Mouse (Mus musculus) stomach, postnatal 0 days (tissue): ENCODE data around the gene Cemip. TPM values are rescaled to one million over a fixed set of nuclear protein-coding genes. Genes with fewer than 3 reads are reported as not detected.

Experiments
- ATAC-seq: fragments of 200-750 bp; cut with Nextera tagmentation; 2 replicates; pipeline ENCODE4 v1.8.0; 2017; ENCODE audit not compliant: low FRiP score, low TSS enrichment
- DNase-seq: peaks from one replicate; pipeline ENCODE4 v3.0.0-alpha.2; 2016; ENCODE audit warnings: low spot score
- H3K27ac ChIP-seq: fragments of 300-500 bp; sonication (generic); replicated peaks from 2 replicates; pipeline ENCODE4 v1.5.1; 2014; ENCODE audit warnings: mild to moderate bottlenecking, control low read depth
- H3K27me3 ChIP-seq: fragments of 300-500 bp; sonication (generic); 2 replicates; pipeline ENCODE4 v1.6.1; 2014; ENCODE audit warnings: low read length; ENCODE audit not compliant: control insufficient read depth, insufficient read depth
- H3K36me3 ChIP-seq: fragments of 300-500 bp; sonication (generic); 2 replicates; pipeline ENCODE4 v1.6.1; 2014; ENCODE audit warnings: low read length, mixed read lengths; ENCODE audit not compliant: control insufficient read depth, insufficient read depth
- H3K4me1 ChIP-seq: fragments of 300-500 bp; sonication (generic); replicated peaks from 2 replicates; pipeline ENCODE4 v1.6.1; 2014; ENCODE audit warnings: antibody characterized with exemption; ENCODE audit not compliant: control insufficient read depth, insufficient read depth
- H3K4me2 ChIP-seq: fragments of 300-500 bp; sonication (generic); replicated peaks from 2 replicates; pipeline ENCODE4 v1.6.1; 2014; ENCODE audit warnings: low read depth, mild to moderate bottlenecking, control low read depth, moderate library complexity
- H3K4me3 ChIP-seq: fragments of 300-500 bp; sonication (generic); 2 replicates; pipeline ENCODE4 v1.5.1; 2014; ENCODE audit warnings: low read depth, low read length, control low read depth
- H3K9ac ChIP-seq: fragments of 300-500 bp; sonication (generic); 2 replicates; pipeline ENCODE4 v1.6.1; 2014; ENCODE audit warnings: mild to moderate bottlenecking, low read length, control low read depth, mixed read lengths
- H3K9me3 ChIP-seq: fragments of 300-500 bp; sonication (generic); 2 replicates; pipeline ENCODE4 v1.6.1; 2016; ENCODE audit warnings: low read length; ENCODE audit not compliant: control insufficient read depth
- CTCF ChIP-seq: IDR thresholded peaks from 2 replicates; pipeline ENCODE4 v1.5.1; 2016; ENCODE audit warnings: antibody characterized with exemption, low read depth, mild to moderate bottlenecking, moderate library complexity
- EP300 ChIP-seq: optimal IDR thresholded peaks from 2 replicates; pipeline ENCODE3; 2016; ENCODE audit warnings: antibody characterized with exemption
- WGBS: fragments of 180-500 bp; shearing (Covaris S2); extraction: QIAGEN DNeasy Blood & Tissue Kit; methylation state at CpG from one replicate; pipeline ENCODE4 v1.1.7; 2014; 5-methylcytosine and 5-hydroxymethylcytosine counted together
- polyA plus RNA-seq: library from polyadenylated mRNA; unstranded; fragments of >200 nt; fragmentation: Nextera tagmentation; extraction: Ambion mirVana; gene quantifications from 2 replicates; pipeline ENCODE4 v1.2.1, GENCODE M21; 2015

Cemip gene
- polyA plus RNA-seq, 1 experiment from 2014 or later, result 0.40 TPM

DNA sequence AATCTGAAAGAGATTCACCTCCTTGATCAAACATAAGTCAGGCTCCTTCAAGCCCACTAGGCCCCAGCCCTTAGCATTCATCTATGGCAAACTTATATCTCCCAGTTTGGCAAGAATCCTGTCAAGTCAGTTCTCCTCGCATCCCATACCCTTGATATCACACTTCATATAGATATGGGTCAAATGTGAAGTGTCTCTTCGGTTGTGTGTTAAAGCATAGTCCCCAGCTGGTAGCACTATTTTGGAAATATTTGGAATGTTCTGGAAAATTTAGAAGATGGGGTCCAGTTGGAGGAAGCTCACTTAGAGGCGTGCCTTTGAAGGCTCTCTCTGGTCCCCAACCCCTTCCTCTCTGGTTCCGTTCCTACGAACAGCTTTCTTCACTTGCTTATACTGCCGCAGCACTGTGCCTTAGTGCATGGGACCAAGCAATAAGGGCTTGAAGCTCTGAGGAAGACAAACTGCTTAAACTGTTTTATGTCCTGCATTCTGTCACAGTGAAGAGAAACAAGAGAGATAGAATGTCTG lies 172.8 kb downstream of the Cemip start:
- whole genome bisulfite sequencing, result 90% methylated on average over 6 of the region's 6 CpGs
- Histone ChIP-seq H3K4me2 (no peak overlapping the region), H3K36me3 (no peaks in the 10 kb centered on the region), H3K4me1 (no peaks in the 10 kb centered on the region), H3K9ac (no peak overlapping the region), H3K27me3 (no peaks in the 10 kb centered on the region), H3K9me3 (no peaks in the 10 kb centered on the region), H3K4me3 (no peak overlapping the region), H3K27ac (no peak overlapping the region)
- DNase-seq (no peak), ATAC-seq (no peak)
- TF ChIP-seq EP300 (no peak), CTCF (no peak)

GRCm38 (mm10) chr7:83911909-83912308 lies 174.4 kb downstream of the Cemip start:
- no peaks in the 10 kb centered on the region for H3K36me3 ChIP-seq
- H3K27ac ChIP-seq, result no peak overlapping the region
- H3K4me3 ChIP-seq, result no peak overlapping the region
- no peaks in the 10 kb centered on the region for H3K9me3 ChIP-seq
- H3K4me2 ChIP-seq, result no peak overlapping the region
- ATAC-seq, result no peak
- no peak overlapping the region for H3K9ac ChIP-seq
- no peaks in the 10 kb centered on the region for H3K27me3 ChIP-seq
- TF ChIP-seq EP300, result no peak
- H3K4me1 ChIP-seq, result no peaks in the 10 kb centered on the region
- no peak for DNase-seq
- 62% methylated on average over 3 of the region's 3 CpGs for WGBS

DNA sequence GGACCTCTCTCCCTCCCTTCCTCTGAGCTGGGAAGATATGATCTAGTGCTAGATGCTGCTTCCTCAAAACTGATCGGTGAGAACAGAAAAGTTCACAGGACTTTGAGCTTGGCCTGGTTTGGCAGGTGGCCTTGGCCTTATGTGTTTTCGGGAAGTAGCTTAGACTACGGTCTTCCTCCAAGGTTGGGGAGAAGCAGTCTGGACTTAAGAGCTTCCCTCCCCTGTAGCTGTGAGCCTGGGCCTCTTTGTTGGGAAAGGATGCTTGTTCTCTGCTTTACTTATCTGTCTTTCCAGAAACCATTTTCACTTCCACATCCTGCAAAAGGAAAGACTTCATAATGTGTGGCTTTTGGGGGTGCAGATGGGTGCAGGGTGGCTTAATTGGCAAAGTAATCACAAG lies 181.5 kb downstream of the Cemip start:
- H3K27ac ChIP-seq, result no peak overlapping the region
- TF ChIP-seq CTCF, result no peak
- no peak for TF ChIP-seq EP300
- WGBS, result 90% methylated on average over 3 of the region's 3 CpGs

DNA sequence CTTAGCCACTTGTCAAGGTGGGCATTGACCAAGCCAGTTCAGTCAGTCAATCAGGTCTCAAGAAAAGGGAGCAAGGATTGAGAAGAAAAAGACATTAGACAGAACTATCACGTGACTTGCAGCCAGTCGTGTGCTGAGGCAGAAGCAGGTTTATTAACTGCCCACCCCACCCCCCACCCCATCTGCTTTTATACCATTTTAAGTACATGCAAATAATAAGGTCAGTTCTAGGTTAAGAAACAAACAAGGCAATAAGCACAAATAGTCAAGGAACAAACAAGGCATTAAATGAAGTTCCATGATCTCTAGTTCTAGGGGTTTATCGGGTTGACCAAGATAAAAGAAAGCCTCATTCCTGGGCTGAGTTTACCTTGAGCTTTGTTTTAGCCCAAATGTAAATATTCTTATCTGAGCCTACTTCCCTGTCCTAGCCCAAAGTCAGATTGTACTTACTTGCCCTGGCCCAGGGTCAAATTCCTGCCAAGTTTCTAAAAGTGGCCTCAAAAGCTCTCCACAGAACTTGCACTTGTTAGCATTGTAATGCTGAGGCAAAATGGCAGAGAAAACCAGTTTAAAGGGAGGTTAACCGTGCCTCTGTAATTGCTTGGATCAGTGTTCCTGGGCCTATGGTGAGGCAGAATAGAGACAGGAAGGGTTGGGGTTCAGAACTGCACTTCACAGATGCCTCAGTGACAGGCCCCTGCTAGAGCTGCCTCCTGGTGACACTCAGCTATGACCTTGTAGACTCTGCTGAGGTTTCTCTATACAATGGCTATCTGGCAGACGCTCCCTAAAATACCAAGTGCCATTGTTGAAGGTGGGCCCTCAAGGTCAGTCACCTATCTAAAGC lies 183.8 kb downstream of the Cemip start:
- H3K9ac ChIP-seq, result no peak overlapping the region
- no peaks in the 10 kb centered on the region for H3K4me1 ChIP-seq
- no peaks in the 10 kb centered on the region for H3K27me3 ChIP-seq
- WGBS, result 34% methylated on average over 5 of the region's 5 CpGs
- peaks cover 9% of the 10 kb centered on the region; the same call in 1 of the 2 replicates for H3K36me3 ChIP-seq
- TF ChIP-seq EP300 (no peak), CTCF (no peak)
- H3K4me3 ChIP-seq, result no peak overlapping the region
- no peak overlapping the region for H3K4me2 ChIP-seq
- no peak overlapping the region for H3K27ac ChIP-seq
- ATAC-seq (no peak), DNase-seq (no peak)
- H3K9me3 ChIP-seq, result no peaks in the 10 kb centered on the region

More for the DNA sequence above, 181.5 kb downstream of the Cemip start:
- ATAC-seq, result no peak
- Histone ChIP-seq H3K4me1 (no peaks in the 10 kb centered on the region), H3K36me3 (no peaks in the 10 kb centered on the region), H3K9me3 (no peaks in the 10 kb centered on the region), H3K9ac (no peak overlapping the region), H3K27me3 (no peaks in the 10 kb centered on the region), H3K4me3 (no peak overlapping the region), H3K4me2 (no peak overlapping the region)
- no peak for DNase-seq

DNA sequence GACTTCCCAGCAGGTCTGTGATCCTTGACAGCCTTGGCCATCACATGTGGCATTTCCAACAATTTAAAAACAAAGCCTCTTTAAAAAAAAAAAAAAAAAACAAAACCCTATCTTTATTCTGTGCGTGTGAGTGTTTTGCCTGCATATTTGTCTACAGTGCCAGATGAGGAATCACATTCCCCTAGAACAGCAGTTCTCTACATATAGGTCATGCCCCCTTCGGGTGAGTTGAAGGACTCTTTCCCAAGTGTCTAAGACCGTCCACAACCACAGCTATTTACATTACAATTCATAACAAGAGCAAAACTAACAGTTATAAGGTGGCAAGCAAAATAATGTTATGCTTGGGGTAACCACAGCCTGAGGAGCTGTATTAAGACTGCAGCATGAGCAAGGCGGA lies 184.9 kb downstream of the Cemip start:
- Histone ChIP-seq H3K9ac (no peak overlapping the region), H3K36me3 (peaks cover 14% of the 10 kb centered on the region; the same call in 1 of the 2 replicates), H3K9me3 (no peaks in the 10 kb centered on the region), H3K27ac (no peak overlapping the region), H3K4me2 (no peak overlapping the region), H3K27me3 (no peaks in the 10 kb centered on the region), H3K4me1 (no peaks in the 10 kb centered on the region), H3K4me3 (no peak overlapping the region)
- DNase-seq (no peak), ATAC-seq (no peak)
- WGBS, result 68% methylated on average over 4 of the region's 4 CpGs
- TF ChIP-seq CTCF (no peak), EP300 (no peak)

GRCm38 (mm10) chr7:83900519-83900918 lies 185.8 kb downstream of the Cemip start:
- Histone ChIP-seq H3K4me2 (no peak overlapping the region), H3K4me3 (no peak overlapping the region), H3K4me1 (no peaks in the 10 kb centered on the region), H3K27ac (no peak overlapping the region), H3K36me3 (peaks cover 14% of the 10 kb centered on the region; the same call in 1 of the 2 replicates), H3K9me3 (no peaks in the 10 kb centered on the region), H3K27me3 (no peaks in the 10 kb centered on the region), H3K9ac (no peak overlapping the region)
- 72% methylated on average over 3 of the region's 3 CpGs for WGBS
- TF ChIP-seq EP300, result no peak
- TF ChIP-seq CTCF, result no peak
- no peak for ATAC-seq
- DNase-seq, result no peak
